9 mouse cellular contexts compared by ENCODE assay signal in the genomic region with DNA sequence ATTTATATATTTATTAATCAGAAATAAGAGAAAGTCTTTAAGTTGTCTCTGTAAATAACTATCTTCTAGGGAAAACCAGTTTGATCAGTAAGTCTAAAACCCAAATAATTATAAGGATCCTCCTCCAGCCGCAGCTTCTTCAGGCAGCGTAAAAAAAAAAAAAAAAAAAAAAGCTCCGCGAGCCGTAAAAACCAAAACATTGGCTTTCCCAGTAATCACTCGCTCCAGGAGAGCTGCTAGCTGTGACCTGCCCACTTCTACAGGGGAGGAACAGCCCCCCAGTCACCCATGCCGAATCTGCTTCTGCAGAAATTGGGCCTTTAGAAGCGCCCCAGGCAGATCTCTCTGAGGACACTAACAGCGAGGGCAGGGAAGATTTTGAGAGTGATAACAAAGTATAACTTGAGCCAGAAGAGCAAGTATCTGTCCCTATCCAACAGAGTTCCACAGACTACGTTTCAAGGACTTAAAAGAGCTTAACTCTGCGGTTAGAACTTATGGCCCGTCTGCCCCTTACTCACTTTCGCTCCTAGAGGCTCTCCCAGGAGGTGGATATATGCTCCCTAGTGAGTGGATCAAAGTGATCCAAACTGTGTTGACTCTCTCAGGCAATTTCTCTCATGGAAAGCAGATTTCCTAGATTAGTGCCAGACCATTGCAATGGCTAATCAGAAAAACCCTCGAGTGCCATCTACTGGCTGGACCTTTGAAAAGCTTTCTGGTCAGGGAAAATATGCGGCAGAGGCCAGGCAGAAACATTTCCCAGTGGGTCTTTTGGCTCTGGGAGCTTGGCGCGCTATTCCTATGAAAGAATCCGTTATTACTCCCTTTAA.
A peak's percentile ranks its signal among the peaks of the same experiment; 100 is the strongest.
DNase-seq lines count a peak whose midpoint lies in the region; ATAC-seq lines count a peak whose summit lies in the region.
"Had no signal": no experiment of that assay in that cellular context is flagged by ENCODE, and none has a peak within 500 bp of the region (broad histone marks: within the 10 kb centered on the region; RNA-seq: fewer than 3 reads in every experiment).

No protein-coding gene starts in this region.

- 64% methylated on average over 18 of the region's 18 CpGs for WGBS in forebrain, embryonic 14.5 days
- WGBS in forebrain, embryonic 13.5 days, result 55% methylated on average over 18 of the region's 18 CpGs
- 56% methylated on average over 18 of the region's 18 CpGs for WGBS in hindbrain, embryonic 16.5 days
- WGBS in stomach, embryonic 16.5 days, result 40% methylated on average over 18 of the region's 18 CpGs

- no peak overlapping the region for H3K27ac ChIP-seq in forebrain, embryonic 14.5 days (ENCODE audit: low read depth, low read length)
- no peak overlapping the region for H3K27ac ChIP-seq in forebrain, embryonic 13.5 days
- H3K27ac ChIP-seq in hindbrain, embryonic 16.5 days (ENCODE audit: low read depth, low read length), result no peak overlapping the region
- H3K27ac ChIP-seq in stomach, embryonic 16.5 days (ENCODE audit: low read length), result no peak overlapping the region; the same call in 1 of the 2 replicates
- H3K27ac ChIP-seq: neural tube, embryonic 13.5 days had no signal

- H3K36me3 ChIP-seq in forebrain, embryonic 14.5 days (ENCODE audit: control insufficient read depth, insufficient read depth, low read length), result no peaks in the 10 kb centered on the region
- no peaks in the 10 kb centered on the region for H3K36me3 ChIP-seq in forebrain, embryonic 13.5 days (ENCODE audit: poor library complexity, severe bottlenecking)
- H3K36me3 ChIP-seq in hindbrain, embryonic 16.5 days (ENCODE audit: control insufficient read depth, insufficient read depth, low read length), result no peaks in the 10 kb centered on the region
- H3K36me3 ChIP-seq in stomach, embryonic 16.5 days (ENCODE audit: control insufficient read depth, insufficient read depth, low read length), result no peaks in the 10 kb centered on the region
- H3K36me3 ChIP-seq: neural tube, embryonic 13.5 days had no signal

- H3K4me3 ChIP-seq in forebrain, embryonic 14.5 days (ENCODE audit: low read depth, low read length), result no peak overlapping the region
- no peak overlapping the region for H3K4me3 ChIP-seq in forebrain, embryonic 13.5 days
- no peak overlapping the region for H3K4me3 ChIP-seq in hindbrain, embryonic 16.5 days (ENCODE audit: low read length)
- H3K4me3 ChIP-seq in stomach, embryonic 16.5 days (replicated peaks; ENCODE audit: low read length), result peak overlapping the region; percentile 38
- H3K4me3 ChIP-seq: neural tube, embryonic 13.5 days had no signal

- H3K4me2 ChIP-seq in forebrain, embryonic 14.5 days (ENCODE audit: low read length), result no peak overlapping the region
- H3K4me2 ChIP-seq in forebrain, embryonic 13.5 days, result no peak overlapping the region
- H3K4me2 ChIP-seq in hindbrain, embryonic 16.5 days (ENCODE audit: low read length), result peak overlapping the region; percentile 28; the same call in 1 of the 2 replicates
- peak overlapping the region; percentile 46 for H3K4me2 ChIP-seq in stomach, embryonic 16.5 days (ENCODE audit: low read depth, low read length)
- H3K4me2 ChIP-seq: neural tube, embryonic 13.5 days had no signal

- ATAC-seq in forebrain, embryonic 14.5 days, result no peak
- no peak for ATAC-seq in forebrain, embryonic 13.5 days
- ATAC-seq in frontal cortex, adult (ENCODE audit: low TSS enrichment), result peak; percentile 90
- ATAC-seq in hindbrain, embryonic 16.5 days, result peak; percentile 54; the same call in 1 of the 2 replicates
- ATAC-seq in stomach, embryonic 16.5 days (ENCODE audit: insufficient read depth, low FRiP score), result no peak

- no peaks in the 10 kb centered on the region for H3K27me3 ChIP-seq in forebrain, embryonic 14.5 days (replicated peaks; ENCODE audit: control insufficient read depth, insufficient read depth, low read length)
- H3K27me3 ChIP-seq in forebrain, embryonic 13.5 days, result no peaks in the 10 kb centered on the region
- no peaks in the 10 kb centered on the region for H3K27me3 ChIP-seq in hindbrain, embryonic 16.5 days (replicated peaks; ENCODE audit: control insufficient read depth, insufficient read depth, low read length)
- H3K27me3 ChIP-seq in stomach, embryonic 16.5 days (ENCODE audit: control insufficient read depth, insufficient read depth, low read length), result no peaks in the 10 kb centered on the region
- H3K27me3 ChIP-seq: neural tube, embryonic 13.5 days had no signal

- 0 out of 2 replicates have a peak, but pooled peaks cover 4% of the 10 kb centered on the region for H3K9me3 ChIP-seq in forebrain, embryonic 14.5 days (replicated peaks; ENCODE audit: control insufficient read depth, low read length)
- peaks cover 11% of the 10 kb centered on the region; the same call in 1 of the 2 replicates for H3K9me3 ChIP-seq in forebrain, embryonic 13.5 days (replicated peaks)
- H3K9me3 ChIP-seq in hindbrain, embryonic 16.5 days (ENCODE audit: control insufficient read depth, low read length), result peaks cover 2% of the 10 kb centered on the region; the same call in 1 of the 2 replicates
- no peaks in the 10 kb centered on the region for H3K9me3 ChIP-seq in stomach, embryonic 16.5 days (replicated peaks; ENCODE audit: control insufficient read depth, low read length)
- H3K9me3 ChIP-seq: neural tube, embryonic 13.5 days had no signal

- H3K9ac ChIP-seq in forebrain, embryonic 14.5 days (ENCODE audit: low read length), result no peak overlapping the region
- no peak overlapping the region for H3K9ac ChIP-seq in forebrain, embryonic 13.5 days
- no peak overlapping the region for H3K9ac ChIP-seq in hindbrain, embryonic 16.5 days (ENCODE audit: low read depth, low read length)
- no peak overlapping the region for H3K9ac ChIP-seq in stomach, embryonic 16.5 days (ENCODE audit: low read length)
- H3K9ac ChIP-seq: neural tube, embryonic 13.5 days had no signal

- peak; percentile 21 for DNase-seq in forebrain, embryonic 14.5 days (ENCODE audit: low spot score)
- peak; percentile 7 for DNase-seq in c-Kit-positive CD71-positive TER-119-negative erythroid progenitor cells, embryonic 14.5 days (ENCODE audit: low read depth)
- DNase-seq in layer of hippocampus, postnatal 25 days (ENCODE audit: extremely low spot score in 1 of 2, low spot score in 1 of 2), result peak; percentile 40 to 79
- peak; percentile 78 for DNase-seq in lung, postnatal 14 days

- no peaks in the 10 kb centered on the region for H3K4me1 ChIP-seq in forebrain, embryonic 14.5 days (ENCODE audit: control insufficient read depth, insufficient read depth, low read length)
- H3K4me1 ChIP-seq in forebrain, embryonic 13.5 days, result no peaks in the 10 kb centered on the region
- no peaks in the 10 kb centered on the region for H3K4me1 ChIP-seq in hindbrain, embryonic 16.5 days (ENCODE audit: control insufficient read depth, insufficient read depth, low read depth, low read length)
- no peaks in the 10 kb centered on the region for H3K4me1 ChIP-seq in stomach, embryonic 16.5 days (ENCODE audit: control insufficient read depth, insufficient read depth, low read length)
- H3K4me1 ChIP-seq: neural tube, embryonic 13.5 days had no signal

Comparison
In these comparisons a context has a peak if more than half of its experiments do, and no peak if none do; other contexts are left out.
1. ATAC-seq: peak in frontal cortex, adult (single experiment) and hindbrain, embryonic 16.5 days (single experiment); none in forebrain, embryonic 14.5 days (single experiment), forebrain, embryonic 13.5 days (single experiment) and stomach, embryonic 16.5 days (single experiment).
2. DNase-seq: peak in every context shown above with its lines; median percentile 78 in lung, postnatal 14 days; 60 in layer of hippocampus, postnatal 25 days; 21 in forebrain, embryonic 14.5 days; 7 in c-Kit-positive CD71-positive TER-119-negative erythroid progenitor cells, embryonic 14.5 days.
3. H3K4me2 ChIP-seq: peak in hindbrain, embryonic 16.5 days (single experiment) and stomach, embryonic 16.5 days (single experiment); none in forebrain, embryonic 14.5 days (single experiment) and forebrain, embryonic 13.5 days (single experiment).